Mouse (Mus musculus): Measurements from ENCODE around the gene Nanos3.

DNA sequence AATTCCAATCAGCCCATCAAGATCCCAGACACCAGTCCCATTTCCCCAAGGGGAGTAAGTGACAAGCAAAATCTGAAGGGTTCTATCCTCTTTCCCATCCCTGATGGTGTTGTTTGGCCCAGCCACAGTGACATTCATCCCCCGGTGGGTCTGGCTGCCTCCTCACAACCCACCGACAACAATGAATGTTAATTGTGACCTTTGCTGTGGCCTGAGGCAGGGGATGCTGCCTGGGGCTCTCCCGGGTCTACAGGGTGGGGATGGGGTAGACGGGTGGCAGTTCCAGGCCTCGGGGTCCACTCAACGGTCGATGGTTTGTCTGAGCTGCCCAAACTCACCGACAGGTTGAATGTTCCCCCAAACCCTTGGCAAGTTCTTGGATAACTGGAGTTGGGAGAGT, 6.4 kb downstream of the Nanos3 start:
- TF ChIP-seq POLR2A (IDR thresholded peaks at IDR 0.05; ENCODE audit: borderline replicate concordance, extremely low read depth, insufficient read depth, insufficient read length, poor library complexity, severe bottlenecking) (no peak), CTCF (IDR thresholded peaks at IDR 0.05; ENCODE audit: borderline replicate concordance, extremely low read depth, insufficient read depth, insufficient read length) (no peak)
